Mouse (Mus musculus) embryonic facial prominence, embryonic 14.5 days (tissue): Measurements from ENCODE around the gene Grm4. TPM values are rescaled to one million over a fixed set of nuclear protein-coding genes. Genes with fewer than 3 reads are reported as not detected.

Experiments used
- ATAC-seq: fragments of 200-750 bp; cut with Nextera tagmentation; 2 replicates; pipeline ENCODE4 v1.8.0; 2017; ENCODE audit warnings: low read depth, moderate number of reproducible peaks, moderate TSS enrichment
- DNase-seq: peaks from one replicate; pipeline ENCODE4 v3.0.0-alpha.2; 2015; ENCODE audit warnings: low spot score
- H3K27ac ChIP-seq: fragments of 300-500 bp; sonication (generic); replicated peaks from 2 replicates; pipeline ENCODE4 v1.5.1; 2014; ENCODE audit warnings: low read depth, mild to moderate bottlenecking, low read length, moderate library complexity
- H3K27me3 ChIP-seq: fragments of 300-500 bp; sonication (generic); replicated peaks from 2 replicates; pipeline ENCODE4 v1.6.1; 2014; ENCODE audit warnings: low read length; ENCODE audit not compliant: control insufficient read depth, insufficient read depth
- H3K36me3 ChIP-seq: fragments of 300-500 bp; sonication (generic); 2 replicates; pipeline ENCODE4 v1.6.1; 2014; ENCODE audit warnings: low read length, mixed read lengths; ENCODE audit not compliant: control insufficient read depth, insufficient read depth
- H3K4me1 ChIP-seq: fragments of 300-500 bp; sonication (generic); 2 replicates; pipeline ENCODE4 v1.6.1; 2014; ENCODE audit warnings: antibody characterized with exemption, low read length; ENCODE audit not compliant: control insufficient read depth, insufficient read depth
- H3K4me2 ChIP-seq: fragments of 300-500 bp; sonication (generic); 2 replicates; pipeline ENCODE4 v1.6.1; 2014; ENCODE audit warnings: low read depth, mild to moderate bottlenecking, low read length, moderate library complexity, mixed read lengths
- H3K4me3 ChIP-seq: fragments of 300-500 bp; sonication (generic); 2 replicates; pipeline ENCODE4 v1.5.1; 2014; ENCODE audit warnings: low read depth, mild to moderate bottlenecking, low read length
- H3K9ac ChIP-seq: fragments of 300-500 bp; sonication (generic); 2 replicates; pipeline ENCODE4 v1.6.1; 2014; ENCODE audit warnings: low read depth, mild to moderate bottlenecking, low read length, moderate library complexity, mixed read lengths
- H3K9me3 ChIP-seq: fragments of 300-500 bp; sonication (generic); 2 replicates; pipeline ENCODE4 v1.6.1; 2016; ENCODE audit warnings: low read length; ENCODE audit not compliant: control insufficient read depth
- WGBS: fragments of 180-500 bp; shearing (Covaris S2); extraction: QIAGEN DNeasy Blood & Tissue Kit; methylation state at CpG from one replicate; pipeline ENCODE4 v1.1.7; 2014; 5-methylcytosine and 5-hydroxymethylcytosine counted together
- polyA plus RNA-seq: library from polyadenylated mRNA; unstranded; fragments of >200 nt; fragmentation: Nextera tagmentation; extraction: Ambion mirVana; gene quantifications from 2 replicates; pipeline ENCODE4 v1.2.1, GENCODE M21; 2014

Grm4 gene
- polyA plus RNA-seq, 1 experiment from 2014 or later = 1.2 TPM

GRCm38 (mm10) chr17:27445364-27446075, 75.7 kb downstream of the Grm4 start:
- H3K4me1 ChIP-seq = no peaks in the 10 kb centered on the region
- no peak overlapping the region for H3K27ac ChIP-seq
- no peak overlapping the region for H3K4me3 ChIP-seq
- 51% methylated on average over 17 of the region's 17 CpGs for WGBS
- DNase-seq = no peak
- H3K27me3 ChIP-seq = no peaks in the 10 kb centered on the region
- H3K4me2 ChIP-seq = no peak overlapping the region
- H3K9ac ChIP-seq = no peak overlapping the region
- no peaks in the 10 kb centered on the region for H3K36me3 ChIP-seq
- H3K9me3 ChIP-seq = no peaks in the 10 kb centered on the region
- ATAC-seq = no peak

- DNase-seq = no peak
- WGBS = 52% methylated on average over 13 of the region's 13 CpGs
- no peak for ATAC-seq
- Histone ChIP-seq H3K4me3 (no peak overlapping the region), H3K27me3 (no peaks in the 10 kb centered on the region), H3K4me2 (no peak overlapping the region), H3K4me1 (no peaks in the 10 kb centered on the region), H3K9ac (no peak overlapping the region), H3K9me3 (no peaks in the 10 kb centered on the region), H3K27ac (no peak overlapping the region), H3K36me3 (no peaks in the 10 kb centered on the region)
These were observed 78.6 kb downstream of the Grm4 start for GRCm38 (mm10) chr17:27442538-27443113.

- Histone ChIP-seq H3K4me2 (no peak overlapping the region), H3K4me3 (no peak overlapping the region), H3K27ac (no peak overlapping the region), H3K27me3 (no peaks in the 10 kb centered on the region), H3K36me3 (no peaks in the 10 kb centered on the region), H3K9me3 (no peaks in the 10 kb centered on the region), H3K4me1 (no peaks in the 10 kb centered on the region), H3K9ac (no peak overlapping the region)
- no peak for DNase-seq
- no peak for ATAC-seq
- WGBS = 55% methylated on average over 7 of the region's 7 CpGs
These were observed 79.4 kb downstream of the Grm4 start for GRCm38 (mm10) chr17:27441778-27442177.

- Histone ChIP-seq H3K9me3 (no peaks in the 10 kb centered on the region), H3K27me3 (no peaks in the 10 kb centered on the region), H3K4me2 (no peak overlapping the region), H3K27ac (no peak overlapping the region), H3K9ac (peak overlapping the region; percentile 19; the same call in 1 of the 2 replicates), H3K4me1 (no peaks in the 10 kb centered on the region), H3K4me3 (no peak overlapping the region), H3K36me3 (no peaks in the 10 kb centered on the region)
- ATAC-seq = no peak
- peak; percentile 30 for DNase-seq
- 11% methylated on average over 13 of the region's 13 CpGs for WGBS
These were observed 85.4 kb downstream of the Grm4 start for GRCm38 (mm10) chr17:27435799-27436198.

GRCm38 (mm10) chr17:27435225-27435624, 86.0 kb downstream of the Grm4 start:
- WGBS = 84% methylated on average over 5 of the region's 15 CpGs
- no peaks in the 10 kb centered on the region for H3K4me1 ChIP-seq

GRCm38 (mm10) chr17:27434066-27434465, 87.1 kb downstream of the Grm4 start:
- Histone ChIP-seq H3K9ac (no peak overlapping the region), H3K27ac (no peak overlapping the region), H3K9me3 (peaks cover 2% of the 10 kb centered on the region; the same call in 1 of the 2 replicates), H3K27me3 (no peaks in the 10 kb centered on the region), H3K36me3 (no peaks in the 10 kb centered on the region), H3K4me1 (no peaks in the 10 kb centered on the region), H3K4me3 (no peak overlapping the region), H3K4me2 (no peak overlapping the region)
- 67% methylated on average over 1 of the region's 1 CpGs for WGBS
- DNase-seq = no peak
- no peak for ATAC-seq

More at GRCm38 (mm10) chr17:27435225-27435624, 86.0 kb downstream of the Grm4 start:
- no peaks in the 10 kb centered on the region for H3K27me3 ChIP-seq
- no peaks in the 10 kb centered on the region for H3K36me3 ChIP-seq
- no peak overlapping the region for H3K27ac ChIP-seq
- H3K9me3 ChIP-seq = no peaks in the 10 kb centered on the region
- no peak overlapping the region for H3K4me3 ChIP-seq
- H3K9ac ChIP-seq = no peak overlapping the region
- no peak for ATAC-seq
- no peak for DNase-seq
- H3K4me2 ChIP-seq = no peak overlapping the region

GRCm38 (mm10) chr17:27433179-27433680, 88.0 kb downstream of the Grm4 start:
- Histone ChIP-seq H3K4me3 (no peak overlapping the region), H3K4me1 (no peaks in the 10 kb centered on the region), H3K27me3 (no peaks in the 10 kb centered on the region), H3K9ac (no peak overlapping the region), H3K27ac (no peak overlapping the region), H3K9me3 (peaks cover 10% of the 10 kb centered on the region), H3K4me2 (no peak overlapping the region), H3K36me3 (no peaks in the 10 kb centered on the region)
- WGBS = 54% methylated on average over 3 of the region's 3 CpGs
- no peak for DNase-seq
- ATAC-seq = peak; percentile 42; the same call in 1 of the 2 replicates

GRCm38 (mm10) chr17:27432145-27432650, 89.0 kb downstream of the Grm4 start:
- H3K27ac ChIP-seq = no peak overlapping the region
- H3K4me1 ChIP-seq = no peaks in the 10 kb centered on the region
- WGBS = 66% methylated on average over 9 of the region's 9 CpGs
- no peaks in the 10 kb centered on the region for H3K36me3 ChIP-seq
- DNase-seq (peak; percentile 9), ATAC-seq (peak; percentile 34; the same call in 1 of the 2 replicates)
- no peak overlapping the region for H3K4me2 ChIP-seq
- H3K9me3 ChIP-seq = peaks cover 15% of the 10 kb centered on the region
- no peaks in the 10 kb centered on the region for H3K27me3 ChIP-seq
- H3K4me3 ChIP-seq = no peak overlapping the region
- no peak overlapping the region for H3K9ac ChIP-seq
